Mouse (Mus musculus) heart, embryonic 11.5 days (tissue): ENCODE measurements at regions not wholly inside any gene's neighbourhood (a gene's known extent, or its start where the extent isn't known, plus 50 kb on each side); places are given as distances from the start of the nearest gene placed in this dataset.

Source experiments
- ATAC-seq: fragments of 200-750 bp; cut with Nextera tagmentation; replicated peaks from 2 replicates; pipeline ENCODE4 v1.8.0; 2017; ENCODE audit warnings: moderate library complexity; ENCODE audit not compliant: insufficient number of reproducible peaks, low FRiP score, low TSS enrichment
- H3K27ac ChIP-seq: fragments of 300-500 bp; sonication (generic); 2 replicates; pipeline ENCODE4 v1.5.1; 2014; ENCODE audit warnings: mild to moderate bottlenecking, low read depth, low read length
- H3K27me3 ChIP-seq: fragments of 300-500 bp; sonication (generic); 2 replicates; pipeline ENCODE4 v1.6.1; 2014; ENCODE audit warnings: mild to moderate bottlenecking, low read length, mixed read lengths; ENCODE audit not compliant: control insufficient read depth, insufficient read depth
- H3K36me3 ChIP-seq: fragments of 300-500 bp; sonication (generic); 2 replicates; pipeline ENCODE4 v1.6.1; 2014; ENCODE audit warnings: mild to moderate bottlenecking, low read length, moderate library complexity, mixed read lengths; ENCODE audit not compliant: control insufficient read depth, insufficient read depth
- H3K4me1 ChIP-seq: fragments of 300-500 bp; sonication (generic); 2 replicates; pipeline ENCODE4 v1.6.1; 2014; ENCODE audit warnings: low read length; ENCODE audit not compliant: control insufficient read depth, insufficient read depth
- H3K4me2 ChIP-seq: fragments of 300-500 bp; sonication (generic); 2 replicates; pipeline ENCODE4 v1.6.1; 2014; ENCODE audit warnings: mild to moderate bottlenecking, moderate library complexity
- H3K4me3 ChIP-seq: fragments of 300-500 bp; sonication (generic); 2 replicates; pipeline ENCODE4 v1.5.1; 2014; ENCODE audit warnings: low read depth, low read length
- H3K9ac ChIP-seq: fragments of 300-500 bp; sonication (generic); 2 replicates; pipeline ENCODE4 v1.6.1; 2014; ENCODE audit warnings: mild to moderate bottlenecking, low read depth, low read length, moderate library complexity
- H3K9me3 ChIP-seq: fragments of 300-500 bp; sonication (generic); replicated peaks from 2 replicates; pipeline ENCODE4 v1.6.1; 2016; ENCODE audit warnings: low read length; ENCODE audit not compliant: control insufficient read depth
- WGBS: fragments of 180-500 bp; shearing (Covaris S2); extraction: QIAGEN DNeasy Blood & Tissue Kit; methylation state at CpG from one replicate; pipeline ENCODE4 v1.1.7; 2014; ENCODE audit not compliant: insufficient replicate concordance; 5-methylcytosine and 5-hydroxymethylcytosine counted together

DNA sequence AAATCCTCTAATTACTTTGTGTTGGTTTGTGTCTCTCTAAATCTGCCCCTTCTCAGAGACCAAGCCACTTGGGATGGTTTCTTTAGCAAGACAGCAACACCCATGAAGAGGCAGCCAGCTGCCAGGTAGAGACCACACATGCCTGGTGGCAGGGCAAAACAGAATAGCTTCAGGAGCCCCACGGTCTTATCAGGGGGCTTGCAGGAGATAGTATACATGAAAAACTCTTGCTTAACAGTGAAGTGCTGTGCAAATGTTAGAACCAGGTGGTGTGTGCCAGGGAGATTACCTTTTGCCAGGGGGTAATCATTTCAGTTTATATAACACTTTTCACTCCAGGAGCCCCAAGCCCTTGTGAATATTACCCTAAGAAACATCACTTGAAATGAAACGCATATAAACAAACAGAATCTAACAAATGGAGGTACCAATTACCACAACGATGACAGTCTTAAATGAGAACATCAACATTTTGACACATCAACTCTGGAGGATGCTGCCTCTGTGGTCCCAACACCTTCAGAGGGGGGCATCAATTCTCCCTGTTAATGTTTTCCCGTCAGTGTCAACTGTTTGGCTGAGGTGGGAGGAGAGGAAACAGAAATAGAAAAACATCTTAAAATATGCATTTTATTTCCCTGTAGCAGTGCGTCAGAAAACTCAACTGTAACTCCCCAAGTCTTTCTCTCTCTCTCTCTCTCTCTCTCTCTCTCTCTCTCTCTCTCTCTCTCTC lies 56.3 kb upstream of the Rad23b start:
- WGBS, result 25% methylated on average over 5 of the region's 5 CpGs
- ATAC-seq, result no peak
- no peaks in the 10 kb centered on the region for H3K36me3 ChIP-seq
- H3K4me3 ChIP-seq, result no peak overlapping the region
- H3K4me2 ChIP-seq, result peak overlapping the region; percentile 73
- no peak overlapping the region for H3K27ac ChIP-seq
- no peak overlapping the region; the same call in 1 of the 2 replicates for H3K9ac ChIP-seq
- H3K9me3 ChIP-seq, result no peaks in the 10 kb centered on the region
- H3K4me1 ChIP-seq, result 0 out of 2 replicates have a peak, but pooled peaks cover 3% of the 10 kb centered on the region
- H3K27me3 ChIP-seq, result no peaks in the 10 kb centered on the region

DNA sequence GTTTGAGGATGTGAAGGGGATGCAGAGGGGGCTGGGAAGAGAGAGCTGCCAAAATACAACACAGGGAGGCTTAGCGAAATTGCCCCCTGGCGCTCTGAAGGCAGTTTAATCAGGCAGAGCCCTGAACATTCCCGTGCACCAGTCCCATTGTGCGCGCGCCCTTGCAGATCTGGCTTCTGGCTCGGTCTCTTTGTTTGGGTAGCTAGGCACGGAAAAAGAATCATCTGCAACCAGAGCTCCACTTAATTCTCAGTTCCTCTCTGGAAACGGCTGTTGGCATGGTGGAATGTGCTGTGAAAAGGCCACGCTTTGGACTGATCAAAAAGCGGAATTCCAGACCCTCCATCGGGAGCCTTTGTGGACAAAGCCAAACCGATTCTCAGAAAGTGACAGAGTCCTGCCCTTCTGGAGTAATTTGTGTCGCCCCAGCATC lies 55.6 kb upstream of the Rad23b start:
- Histone ChIP-seq H3K27me3 (no peaks in the 10 kb centered on the region), H3K4me1 (0 out of 2 replicates have a peak, but pooled peaks cover 3% of the 10 kb centered on the region), H3K27ac (no peak overlapping the region), H3K36me3 (no peaks in the 10 kb centered on the region), H3K4me2 (peak overlapping the region; percentile 73), H3K9me3 (no peaks in the 10 kb centered on the region), H3K9ac (peak overlapping the region; percentile 69), H3K4me3 (peak overlapping the region; percentile 45)
- WGBS, result 1% methylated on average over 14 of the region's 14 CpGs
- no peak for ATAC-seq

DNA sequence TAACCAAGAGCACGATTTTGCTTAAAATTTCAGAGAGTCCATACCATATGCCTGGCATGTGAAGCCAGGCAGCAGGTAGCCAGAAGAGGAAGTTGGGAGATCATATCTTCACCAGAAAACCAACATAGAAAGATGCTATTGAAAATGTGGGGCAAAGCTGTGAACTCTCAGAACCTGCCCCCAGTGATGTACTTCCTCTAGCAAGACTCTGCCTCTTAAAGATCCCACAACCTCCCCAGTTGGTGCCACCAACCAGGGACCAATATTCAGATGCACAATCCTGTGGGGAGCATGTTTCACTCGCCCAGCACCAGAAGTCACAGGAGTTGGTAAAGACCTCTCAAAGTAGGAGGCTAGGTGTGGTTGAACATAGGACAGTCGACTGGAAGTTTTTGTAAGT lies 52.0 kb upstream of the Rad23b start:
- no peak for ATAC-seq

More for the DNA sequence above, 52.0 kb upstream of the Rad23b start:
- Histone ChIP-seq H3K36me3 (no peaks in the 10 kb centered on the region), H3K27me3 (no peaks in the 10 kb centered on the region), H3K4me2 (no peak overlapping the region), H3K27ac (no peak overlapping the region), H3K9ac (no peak overlapping the region), H3K4me3 (no peak overlapping the region), H3K4me1 (0 out of 2 replicates have a peak, but pooled peaks cover 3% of the 10 kb centered on the region), H3K9me3 (no peaks in the 10 kb centered on the region)
- 71% methylated on average over 3 of the region's 3 CpGs for WGBS
